Mouse (Mus musculus) embryonic facial prominence, embryonic 14.5 days (tissue): Measurements from ENCODE around the gene Olfr1364. TPM values are rescaled to one million over a fixed set of nuclear protein-coding genes. Genes with fewer than 3 reads are reported as not detected.

Experiments
- ATAC-seq: fragments of 200-750 bp; cut with Nextera tagmentation; 2 replicates; pipeline ENCODE4 v1.8.0; 2017; ENCODE audit warnings: low read depth, moderate number of reproducible peaks, moderate TSS enrichment
- DNase-seq: peaks from one replicate; pipeline ENCODE4 v3.0.0-alpha.2; 2015; ENCODE audit warnings: low spot score
- H3K27ac ChIP-seq: fragments of 300-500 bp; sonication (generic); replicated peaks from 2 replicates; pipeline ENCODE4 v1.5.1; 2014; ENCODE audit warnings: low read depth, mild to moderate bottlenecking, low read length, moderate library complexity
- H3K27me3 ChIP-seq: fragments of 300-500 bp; sonication (generic); replicated peaks from 2 replicates; pipeline ENCODE4 v1.6.1; 2014; ENCODE audit warnings: low read length; ENCODE audit not compliant: control insufficient read depth, insufficient read depth
- H3K36me3 ChIP-seq: fragments of 300-500 bp; sonication (generic); 2 replicates; pipeline ENCODE4 v1.6.1; 2014; ENCODE audit warnings: low read length, mixed read lengths; ENCODE audit not compliant: control insufficient read depth, insufficient read depth
- H3K4me1 ChIP-seq: fragments of 300-500 bp; sonication (generic); 2 replicates; pipeline ENCODE4 v1.6.1; 2014; ENCODE audit warnings: antibody characterized with exemption, low read length; ENCODE audit not compliant: control insufficient read depth, insufficient read depth
- H3K4me2 ChIP-seq: fragments of 300-500 bp; sonication (generic); 2 replicates; pipeline ENCODE4 v1.6.1; 2014; ENCODE audit warnings: low read depth, mild to moderate bottlenecking, low read length, moderate library complexity, mixed read lengths
- H3K4me3 ChIP-seq: fragments of 300-500 bp; sonication (generic); 2 replicates; pipeline ENCODE4 v1.5.1; 2014; ENCODE audit warnings: low read depth, mild to moderate bottlenecking, low read length
- H3K9ac ChIP-seq: fragments of 300-500 bp; sonication (generic); 2 replicates; pipeline ENCODE4 v1.6.1; 2014; ENCODE audit warnings: low read depth, mild to moderate bottlenecking, low read length, moderate library complexity, mixed read lengths
- H3K9me3 ChIP-seq: fragments of 300-500 bp; sonication (generic); 2 replicates; pipeline ENCODE4 v1.6.1; 2016; ENCODE audit warnings: low read length; ENCODE audit not compliant: control insufficient read depth
- whole genome bisulfite sequencing: fragments of 180-500 bp; shearing (Covaris S2); extraction: QIAGEN DNeasy Blood & Tissue Kit; methylation state at CpG from one replicate; pipeline ENCODE4 v1.1.7; 2014; 5-methylcytosine and 5-hydroxymethylcytosine counted together
- polyA plus RNA-seq: library from polyadenylated mRNA; unstranded; fragments of >200 nt; fragmentation: Nextera tagmentation; extraction: Ambion mirVana; gene quantifications from 2 replicates; pipeline ENCODE4 v1.2.1, GENCODE M21; 2014

Olfr1364 gene
- polyA plus RNA-seq, result not detected in 2 replicates

DNA sequence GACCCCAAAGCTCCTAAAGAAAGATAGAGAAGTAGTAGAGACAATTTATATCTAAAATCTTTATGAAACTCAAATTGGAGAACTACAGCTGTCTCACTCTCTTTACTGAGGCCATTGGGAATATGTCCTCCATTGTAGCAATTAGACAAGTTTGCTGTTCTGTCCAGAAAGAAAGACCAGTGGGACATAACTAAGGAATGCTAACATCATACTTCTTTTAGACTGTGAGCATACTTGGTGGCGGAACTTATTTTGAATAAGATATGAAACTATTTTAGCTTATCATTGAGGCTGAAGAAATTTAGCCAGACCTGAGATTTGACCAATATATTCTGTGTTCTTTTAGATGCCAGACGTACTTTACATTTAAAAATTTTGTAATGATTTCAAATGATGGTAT, at the start of gene Olfr1364:
TSS of gene Olfr1364 (minus strand) at position 101 of the 400 bp plus-strand sequence.
- Histone ChIP-seq H3K27me3 (no peaks in the 10 kb centered on the region), H3K9ac (no peak within 1 kb of the TSS), H3K27ac (no peak within 1 kb of the TSS), H3K4me2 (no peak within 1 kb of the TSS), H3K4me1 (no peaks in the 10 kb centered on the region), H3K4me3 (no peak within 1 kb of the TSS), H3K36me3 (no peaks in the 10 kb centered on the region), H3K9me3 (no peaks in the 10 kb centered on the region)
- DNase-seq (no peak), ATAC-seq (no peak)
- 82% methylated on average over 2 of the region's 2 CpGs for WGBS

DNA sequence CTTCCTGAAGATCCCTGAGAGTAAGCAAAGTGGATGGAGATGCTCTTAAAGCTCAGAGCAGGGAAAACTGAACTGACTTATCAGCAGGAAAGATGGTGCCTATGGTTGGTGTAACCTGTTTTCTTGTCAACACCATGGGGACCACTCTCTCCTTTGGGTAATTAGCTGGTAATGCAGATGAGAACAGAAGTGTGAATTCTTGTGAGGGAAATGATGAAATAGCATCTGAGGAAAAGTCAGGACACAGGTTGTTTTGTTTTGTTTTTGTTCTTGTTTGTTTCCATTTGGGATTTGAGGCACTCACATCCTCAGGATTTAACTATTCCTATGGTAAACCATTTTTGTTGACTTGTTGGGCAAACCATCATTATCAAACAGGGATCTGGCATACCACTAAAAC, 32.4 kb upstream of the Olfr1364 start, which contains the start of gene Olfr1362:
TSS of gene Olfr1362 (minus strand) at position 101 of the 400 bp plus-strand sequence.
- no peak within 1 kb of the TSS for H3K9ac ChIP-seq
- no peaks in the 10 kb centered on the region for H3K36me3 ChIP-seq
- H3K9me3 ChIP-seq, result no peaks in the 10 kb centered on the region
- H3K27me3 ChIP-seq, result no peaks in the 10 kb centered on the region
- H3K4me3 ChIP-seq, result no peak within 1 kb of the TSS
- DNase-seq (peak; percentile 1), ATAC-seq (no peak)
- H3K4me1 ChIP-seq, result no peaks in the 10 kb centered on the region
- H3K4me2 ChIP-seq, result no peak within 1 kb of the TSS
- H3K27ac ChIP-seq, result no peak within 1 kb of the TSS

DNA sequence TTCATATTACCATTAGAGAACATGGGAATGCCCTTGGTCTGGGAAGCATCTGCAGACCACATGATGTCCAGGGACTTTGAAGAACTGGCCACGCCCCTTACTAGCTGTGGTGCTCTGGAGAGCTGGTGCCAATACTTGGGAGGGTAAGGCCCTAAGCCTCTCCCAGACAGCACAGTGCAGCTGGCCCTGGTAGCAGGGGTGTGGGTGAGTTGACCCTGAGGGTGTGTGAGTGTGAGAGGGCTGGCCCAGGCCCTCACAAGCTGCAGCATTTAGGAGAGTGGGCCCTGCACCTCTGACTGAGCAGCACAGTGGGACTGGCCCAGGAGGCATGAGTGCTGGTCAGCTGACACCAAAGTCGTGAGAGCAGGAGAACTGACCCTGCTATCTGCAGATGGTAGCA, 10.1 kb upstream of the Olfr1364 start:
- no peaks in the 10 kb centered on the region for H3K27me3 ChIP-seq
- no peak overlapping the region for H3K27ac ChIP-seq
- no peaks in the 10 kb centered on the region for H3K9me3 ChIP-seq
- DNase-seq, result no peak
- 55% methylated on average over 2 of the region's 2 CpGs for WGBS
- no peak overlapping the region for H3K4me2 ChIP-seq
- ATAC-seq, result no peak
- H3K36me3 ChIP-seq, result no peaks in the 10 kb centered on the region
- H3K4me1 ChIP-seq, result no peaks in the 10 kb centered on the region
- no peak overlapping the region for H3K4me3 ChIP-seq
- no peak overlapping the region for H3K9ac ChIP-seq

DNA sequence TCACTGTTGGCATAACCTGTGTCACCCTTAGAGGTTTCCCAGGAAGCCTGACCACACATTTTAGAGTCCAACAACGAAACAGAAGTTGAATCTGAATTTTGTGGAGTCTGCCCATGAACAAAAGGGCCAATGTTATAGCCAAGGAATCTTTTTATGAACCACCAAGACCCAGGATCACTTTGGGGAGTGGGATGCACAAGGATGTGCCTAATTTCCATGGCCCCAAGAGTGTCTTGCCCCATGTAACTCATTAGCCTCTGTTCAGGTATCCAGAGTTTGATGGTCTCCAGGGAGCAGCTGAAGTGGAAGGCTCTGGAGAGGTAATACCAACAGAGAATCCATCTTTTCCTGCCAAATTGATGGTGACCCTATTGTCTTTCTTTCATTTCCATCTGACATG, 21.8 kb downstream of the Olfr1364 start, which contains the start of gene Olfr1535:
TSS of gene Olfr1535 (minus strand) at position 101 of the 400 bp plus-strand sequence.
- ATAC-seq, result no peak
- no peak for DNase-seq
- Histone ChIP-seq H3K27ac (no peak within 1 kb of the TSS), H3K4me3 (no peak within 1 kb of the TSS), H3K9me3 (no peaks in the 10 kb centered on the region), H3K4me2 (no peak within 1 kb of the TSS), H3K27me3 (no peaks in the 10 kb centered on the region), H3K36me3 (no peaks in the 10 kb centered on the region), H3K4me1 (no peaks in the 10 kb centered on the region), H3K9ac (no peak within 1 kb of the TSS)
- WGBS, result 41% methylated on average over 1 of the region's 1 CpGs

DNA sequence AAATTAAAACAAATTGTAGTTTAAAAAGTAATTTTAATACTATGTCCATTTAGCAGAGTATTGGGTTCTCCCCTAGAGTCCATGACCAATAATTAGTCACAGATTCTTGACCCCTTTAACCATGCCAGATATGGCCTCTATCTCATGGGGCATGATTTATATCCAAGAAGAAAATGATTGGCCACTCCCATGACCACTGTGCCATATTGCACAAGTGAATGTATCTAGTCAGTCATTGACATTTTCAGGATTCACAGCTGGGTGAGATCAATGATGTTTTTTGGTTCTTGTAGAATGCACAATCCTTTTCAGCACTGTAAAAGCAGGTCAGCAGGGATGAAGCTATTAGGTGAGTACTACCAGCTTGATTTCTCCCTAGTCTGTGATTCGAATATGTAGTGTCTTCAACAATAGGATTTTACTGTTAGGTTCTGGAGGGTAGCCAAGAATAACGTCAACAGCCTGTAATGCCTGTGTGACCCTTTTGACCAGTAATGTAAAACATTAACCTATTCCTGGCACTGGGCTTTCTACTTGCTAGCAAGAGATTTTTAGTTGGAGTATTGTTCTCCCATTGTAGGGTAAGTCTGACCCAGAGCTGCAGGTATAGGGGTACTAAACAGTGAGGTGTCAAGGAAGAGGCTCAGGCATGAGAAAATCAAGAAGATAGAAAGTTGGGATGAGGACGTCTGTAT, 31.0 kb downstream of the Olfr1364 start:
- H3K9me3 ChIP-seq, result no peaks in the 10 kb centered on the region
- WGBS, result 50% methylated on average over 3 of the region's 3 CpGs
- no peak overlapping the region for H3K9ac ChIP-seq
- H3K36me3 ChIP-seq, result no peaks in the 10 kb centered on the region
- no peak overlapping the region for H3K4me2 ChIP-seq
- H3K27me3 ChIP-seq, result no peaks in the 10 kb centered on the region
- no peak for ATAC-seq
- no peak overlapping the region for H3K27ac ChIP-seq
- no peak overlapping the region for H3K4me3 ChIP-seq
- DNase-seq, result no peak
- H3K4me1 ChIP-seq, result no peaks in the 10 kb centered on the region

DNA sequence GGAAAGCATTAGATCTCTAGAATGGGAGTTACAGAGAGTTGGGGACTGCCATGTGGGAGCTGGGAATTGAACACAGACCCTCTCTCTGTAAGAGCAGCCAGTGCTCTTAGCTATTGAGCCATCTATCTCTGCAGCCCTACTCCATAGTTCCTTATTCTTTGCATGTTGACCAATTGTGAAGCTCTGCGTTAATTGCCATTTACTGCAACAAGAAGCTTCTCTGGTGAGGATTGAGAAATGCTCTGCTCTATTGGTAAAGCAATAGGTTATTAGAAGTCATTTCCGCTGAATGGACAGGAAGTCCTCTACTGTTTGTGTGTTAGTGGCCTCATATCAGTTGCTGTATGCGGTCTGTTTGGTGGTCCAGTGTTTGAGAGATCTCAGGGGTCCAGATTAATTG, 32.1 kb downstream of the Olfr1364 start:
- 90% methylated on average over 3 of the region's 3 CpGs for WGBS
- Histone ChIP-seq H3K4me1 (no peaks in the 10 kb centered on the region), H3K9me3 (no peaks in the 10 kb centered on the region), H3K27me3 (no peaks in the 10 kb centered on the region), H3K36me3 (no peaks in the 10 kb centered on the region), H3K4me3 (no peak overlapping the region), H3K27ac (no peak overlapping the region), H3K9ac (no peak overlapping the region), H3K4me2 (no peak overlapping the region)
- DNase-seq (no peak), ATAC-seq (no peak)

DNA sequence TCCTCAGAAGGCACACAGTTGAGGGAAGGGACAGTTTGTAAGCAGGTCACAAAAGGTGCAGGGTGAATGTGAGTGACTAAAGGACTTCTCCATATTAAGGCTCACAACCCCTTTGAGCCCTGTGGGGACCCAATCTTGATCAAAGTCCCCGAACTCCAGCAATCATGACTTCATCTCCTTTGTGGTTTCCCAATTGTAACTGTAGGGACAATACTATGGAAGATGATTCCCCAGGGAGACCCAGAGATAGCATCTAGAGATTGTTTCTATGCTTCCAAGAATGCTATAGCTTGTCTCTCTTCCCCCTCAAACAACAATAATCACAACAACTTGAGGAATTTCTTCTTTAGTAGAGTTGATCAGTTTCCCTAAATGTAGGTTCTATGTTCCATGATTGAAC, 38.9 kb downstream of the Olfr1364 start, which contains the start of gene Olfr1366:
TSS of gene Olfr1366 (minus strand) at position 101 of the 400 bp plus-strand sequence.
- H3K27ac ChIP-seq, result no peak within 1 kb of the TSS
- H3K9me3 ChIP-seq, result no peaks in the 10 kb centered on the region
- no peaks in the 10 kb centered on the region for H3K27me3 ChIP-seq
- DNase-seq (no peak), ATAC-seq (no peak)
- H3K9ac ChIP-seq, result no peak within 1 kb of the TSS
- no peak within 1 kb of the TSS for H3K4me3 ChIP-seq
- H3K36me3 ChIP-seq, result no peaks in the 10 kb centered on the region
- H3K4me2 ChIP-seq, result no peak within 1 kb of the TSS
- WGBS, result 72% methylated on average over 1 of the region's 1 CpGs
- no peaks in the 10 kb centered on the region for H3K4me1 ChIP-seq

DNA sequence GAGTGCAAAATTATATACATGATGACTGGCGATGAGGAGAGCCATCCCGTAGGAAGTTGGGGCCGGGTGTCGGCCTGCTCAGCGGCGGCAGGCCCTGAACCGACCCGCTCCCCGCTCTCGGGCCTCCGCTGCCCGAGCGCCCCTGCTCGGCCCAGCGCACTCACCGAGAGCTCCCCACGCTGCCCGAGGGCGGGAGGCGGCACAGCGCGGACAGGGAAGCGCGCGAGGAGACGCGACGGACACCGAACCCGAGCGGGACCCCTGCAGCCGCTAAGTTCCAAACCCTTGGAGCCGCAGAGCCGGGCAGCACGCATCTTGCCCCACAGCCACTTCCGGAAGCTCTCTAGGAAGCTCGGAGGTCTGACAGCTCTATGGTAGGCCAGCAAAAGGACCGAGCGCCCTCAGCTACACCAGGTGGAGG, 50.8 kb downstream of the Olfr1364 start, which contains the start of gene Zkscan8:
TSS of gene Zkscan8 (minus strand) at position 340 of the 421 bp plus-strand sequence.
- DNase-seq (peak; percentile 94), ATAC-seq (peak; percentile 99)
- no peaks in the 10 kb centered on the region for H3K27me3 ChIP-seq
- H3K4me1 ChIP-seq, result 0 out of 2 replicates have a peak, but pooled peaks cover 6% of the 10 kb centered on the region
- H3K36me3 ChIP-seq, result peaks cover 12% of the 10 kb centered on the region
- H3K9me3 ChIP-seq, result no peaks in the 10 kb centered on the region
- peak within 1 kb of the TSS; percentile 99 for H3K9ac ChIP-seq
- 0% methylated on average over 22 of the region's 39 CpGs for WGBS
- H3K27ac ChIP-seq, result peak within 1 kb of the TSS; percentile 96
- peak within 1 kb of the TSS; percentile 71 for H3K4me2 ChIP-seq
- peak within 1 kb of the TSS; percentile 90 for H3K4me3 ChIP-seq

DNA sequence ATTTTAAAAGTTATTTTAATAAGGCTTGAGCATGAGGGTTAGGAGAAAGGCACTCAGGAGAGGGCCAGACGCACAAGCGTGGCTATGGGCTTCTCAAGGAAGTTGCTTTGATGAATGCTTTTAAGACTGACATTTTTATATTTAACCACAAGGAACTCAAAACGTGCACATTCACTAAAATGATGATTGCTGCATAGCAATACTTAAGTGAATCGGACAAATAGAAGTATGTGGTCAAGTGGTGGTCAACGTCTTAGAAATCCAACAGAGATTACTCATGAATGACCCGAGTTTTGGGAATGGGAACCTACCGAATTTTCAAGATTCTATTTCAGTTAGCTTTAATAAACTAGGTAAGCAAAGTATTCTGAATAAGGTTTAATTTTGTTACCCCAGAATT, 51.4 kb downstream of the Olfr1364 start:
- Histone ChIP-seq H3K9me3 (no peaks in the 10 kb centered on the region), H3K9ac (peak overlapping the region; percentile 48), H3K4me2 (peak overlapping the region; percentile 71), H3K27me3 (no peaks in the 10 kb centered on the region), H3K4me3 (peak overlapping the region; percentile 90), H3K27ac (no peak overlapping the region), H3K4me1 (0 out of 2 replicates have a peak, but pooled peaks cover 6% of the 10 kb centered on the region), H3K36me3 (peaks cover 17% of the 10 kb centered on the region)
- no peak for ATAC-seq
- peak; percentile 1 for DNase-seq
- WGBS, result 42% methylated on average over 7 of the region's 7 CpGs
